Comparison of ENCODE assay signal across 24 mouse cellular contexts in genomic region chr2:76185126-76185525, GRCm38 (mm10).
DNase-seq lines count a peak whose midpoint lies in the region; ATAC-seq and TF ChIP-seq lines count a peak whose summit lies in the region.
"Had no signal": no experiment of that assay in that cellular context is flagged by ENCODE, and none has a peak within 500 bp of the region (broad histone marks: within the 10 kb centered on the region; RNA-seq: fewer than 3 reads in every experiment).

No protein-coding gene starts in this region.

- H3K9me3 ChIP-seq in heart, embryonic 13.5 days = no peaks in the 10 kb centered on the region
- no peaks in the 10 kb centered on the region for H3K9me3 ChIP-seq in heart, postnatal 0 days (replicated peaks; ENCODE audit: control insufficient read depth, low read length)
- no peaks in the 10 kb centered on the region for H3K9me3 ChIP-seq in forebrain, embryonic 16.5 days (ENCODE audit: control insufficient read depth, low read length)
- H3K9me3 ChIP-seq in midbrain, embryonic 13.5 days = no peaks in the 10 kb centered on the region
- no peaks in the 10 kb centered on the region for H3K9me3 ChIP-seq in limb, embryonic 10.5 days (replicated peaks)
- H3K9me3 ChIP-seq: forebrain, embryonic 10.5 days; forebrain, embryonic 13.5 days; G1E had no signal

- no peak for ATAC-seq in heart, embryonic 13.5 days (ENCODE audit: extremely low read depth, insufficient number of reproducible peaks, low FRiP score, low TSS enrichment)
- peak; percentile 91 for ATAC-seq in heart, postnatal 0 days (ENCODE audit: insufficient read depth, low read depth)
- no peak for ATAC-seq in forebrain, embryonic 16.5 days
- no peak for ATAC-seq in midbrain, embryonic 13.5 days
- ATAC-seq: forebrain, embryonic 13.5 days; forebrain, postnatal 0 days; hindbrain, postnatal 0 days; intestine, postnatal 0 days; Patski had no signal

- no peak for TF ChIP-seq EP300 in heart, postnatal 0 days (IDR thresholded peaks at IDR 0.05; ENCODE audit: low read depth)

- no peaks in the 10 kb centered on the region for H3K36me3 ChIP-seq in heart, embryonic 13.5 days
- no peaks in the 10 kb centered on the region for H3K36me3 ChIP-seq in heart, postnatal 0 days (replicated peaks; ENCODE audit: control insufficient read depth, insufficient read depth, low read length)
- no peaks in the 10 kb centered on the region for H3K36me3 ChIP-seq in forebrain, embryonic 16.5 days (ENCODE audit: control insufficient read depth, insufficient read depth)
- no peaks in the 10 kb centered on the region for H3K36me3 ChIP-seq in midbrain, embryonic 13.5 days
- H3K36me3 ChIP-seq in limb, embryonic 10.5 days = no peaks in the 10 kb centered on the region
- H3K36me3 ChIP-seq: forebrain, embryonic 10.5 days; G1E had no signal

- DNase-seq in heart, adult 18-20 months = peak; percentile 43 to 56
- DNase-seq in heart, postnatal 25 days (ENCODE audit: low spot score) = no peak
- DNase-seq in heart, adult 9 months (ENCODE audit: low spot score in 2 of 2) = peak; percentile 21 to 40
- peak; percentile 57 for DNase-seq in heart, postnatal 0 days (ENCODE audit: low spot score)
- no peak for DNase-seq in limb, embryonic 10.5 days (ENCODE audit: low spot score)
- DNase-seq: adrenal gland, postnatal 10 days; adrenal gland, postnatal 36 days; B cell, adult 2 months; cerebellum, adult 18-20 months; cerebellum, adult 9-10 months; forebrain, postnatal 0 days; gastrocnemius, postnatal 25 days; kidney, adult 2 months had no signal

- peak overlapping the region; percentile 24 for H3K27ac ChIP-seq in heart, embryonic 13.5 days (replicated peaks)
- H3K27ac ChIP-seq in heart, postnatal 0 days (ENCODE audit: low read depth) = 0 out of 2 replicates have a peak overlapping the region, but pooled peaks have one; percentile 20
- H3K27ac ChIP-seq in forebrain, embryonic 16.5 days (ENCODE audit: low read length) = no peak overlapping the region
- no peak overlapping the region for H3K27ac ChIP-seq in midbrain, embryonic 13.5 days
- no peak overlapping the region for H3K27ac ChIP-seq in limb, embryonic 10.5 days
- H3K27ac ChIP-seq: forebrain, embryonic 10.5 days; forebrain, embryonic 13.5 days; hindbrain, embryonic 14.5 days; hindbrain, postnatal 0 days had no signal

- H3K4me2 ChIP-seq in heart, embryonic 13.5 days = no peak overlapping the region
- H3K4me2 ChIP-seq in heart, postnatal 0 days (ENCODE audit: low read depth, low read length) = no peak overlapping the region
- H3K4me2 ChIP-seq in forebrain, embryonic 16.5 days (ENCODE audit: low read length) = no peak overlapping the region
- H3K4me2 ChIP-seq in midbrain, embryonic 13.5 days (replicated peaks) = no peak overlapping the region
- H3K4me2 ChIP-seq: forebrain, embryonic 13.5 days; hindbrain, embryonic 14.5 days had no signal

- H3K4me1 ChIP-seq in heart, embryonic 13.5 days = peaks cover 14% of the 10 kb centered on the region
- H3K4me1 ChIP-seq in heart, postnatal 0 days (ENCODE audit: control insufficient read depth, insufficient read depth) = peaks cover 7% of the 10 kb centered on the region
- no peaks in the 10 kb centered on the region for H3K4me1 ChIP-seq in forebrain, embryonic 16.5 days (replicated peaks; ENCODE audit: control insufficient read depth, insufficient read depth, low read length)
- no peaks in the 10 kb centered on the region for H3K4me1 ChIP-seq in midbrain, embryonic 13.5 days (replicated peaks)
- no peaks in the 10 kb centered on the region for H3K4me1 ChIP-seq in limb, embryonic 10.5 days
- H3K4me1 ChIP-seq: forebrain, embryonic 13.5 days had no signal

- WGBS in heart, embryonic 13.5 days = 17% methylated on average over 1 of the region's 1 CpGs
- 29% methylated on average over 1 of the region's 1 CpGs for WGBS in heart, postnatal 0 days
- WGBS in forebrain, embryonic 16.5 days = 45% methylated on average over 1 of the region's 1 CpGs
- 61% methylated on average over 1 of the region's 1 CpGs for WGBS in midbrain, embryonic 13.5 days
- 48% methylated on average over 1 of the region's 1 CpGs for WGBS in limb, embryonic 10.5 days

- no peaks in the 10 kb centered on the region for H3K27me3 ChIP-seq in heart, embryonic 13.5 days (replicated peaks)
- H3K27me3 ChIP-seq in heart, postnatal 0 days (ENCODE audit: control insufficient read depth, insufficient read depth, low read length) = no peaks in the 10 kb centered on the region
- H3K27me3 ChIP-seq in forebrain, embryonic 16.5 days (replicated peaks; ENCODE audit: control insufficient read depth, insufficient read depth, low read length) = no peaks in the 10 kb centered on the region
- no peaks in the 10 kb centered on the region for H3K27me3 ChIP-seq in midbrain, embryonic 13.5 days
- no peaks in the 10 kb centered on the region for H3K27me3 ChIP-seq in limb, embryonic 10.5 days (ENCODE audit: low read depth, poor library complexity, severe bottlenecking)
- H3K27me3 ChIP-seq: CH12.LX; forebrain, embryonic 13.5 days had no signal

- H3K4me3 ChIP-seq in heart, embryonic 13.5 days = no peak overlapping the region
- no peak overlapping the region for H3K4me3 ChIP-seq in heart, postnatal 0 days (ENCODE audit: low read depth, low read length)
- H3K4me3 ChIP-seq in forebrain, embryonic 16.5 days (replicated peaks; ENCODE audit: low read length) = no peak overlapping the region
- no peak overlapping the region for H3K4me3 ChIP-seq in midbrain, embryonic 13.5 days (replicated peaks)
- H3K4me3 ChIP-seq in limb, embryonic 10.5 days = no peak overlapping the region
- H3K4me3 ChIP-seq: forebrain, embryonic 10.5 days; forebrain, embryonic 13.5 days had no signal

- H3K9ac ChIP-seq in heart, embryonic 13.5 days = no peak overlapping the region
- H3K9ac ChIP-seq in heart, postnatal 0 days (replicated peaks; ENCODE audit: low read depth, low read length) = no peak overlapping the region
- H3K9ac ChIP-seq in forebrain, embryonic 16.5 days (replicated peaks; ENCODE audit: low read depth, low read length) = no peak overlapping the region
- H3K9ac ChIP-seq in midbrain, embryonic 13.5 days (replicated peaks) = no peak overlapping the region
- H3K9ac ChIP-seq: forebrain, embryonic 13.5 days; forebrain, postnatal 0 days; hindbrain, embryonic 14.5 days had no signal

- intact Hi-C loops in heart, postnatal 25 days (cut with DNase I) = no loop called here

- no peak for TF ChIP-seq CTCF in heart, postnatal 0 days (IDR thresholded peaks at IDR 0.05; ENCODE audit: low read depth)

Comparison
In these comparisons a context has a peak if more than half of its experiments do, and no peak if none do; other contexts are left out.
1. DNase-seq: peak in heart, adult 18-20 months (2 of 2), heart, adult 9 months (2 of 2) and heart, postnatal 0 days (single experiment); none in heart, postnatal 25 days (single experiment) and limb, embryonic 10.5 days (single experiment).
2. H3K27ac ChIP-seq: peak in heart, embryonic 13.5 days (single experiment) and heart, postnatal 0 days (single experiment); none in forebrain, embryonic 16.5 days (single experiment), midbrain, embryonic 13.5 days (single experiment) and limb, embryonic 10.5 days (single experiment).